Mouse (Mus musculus) forelimb bud, embryonic 11.5 days (tissue): Measurements from ENCODE around the gene Olfr1408.

ENCODE experiments used
- DNase-seq: peaks from one replicate; pipeline ENCODE4 v3.0.0-alpha.2; 2012; ENCODE audit warnings: low read depth, low spot score

The Olfr1408 gene

GRCm38 (mm10) chr1:173137274-173137673, at the start of gene Olfr1408:
TSS of gene Olfr1408 (minus strand) at chr1:173137374.
- no peak for DNase-seq

DNA sequence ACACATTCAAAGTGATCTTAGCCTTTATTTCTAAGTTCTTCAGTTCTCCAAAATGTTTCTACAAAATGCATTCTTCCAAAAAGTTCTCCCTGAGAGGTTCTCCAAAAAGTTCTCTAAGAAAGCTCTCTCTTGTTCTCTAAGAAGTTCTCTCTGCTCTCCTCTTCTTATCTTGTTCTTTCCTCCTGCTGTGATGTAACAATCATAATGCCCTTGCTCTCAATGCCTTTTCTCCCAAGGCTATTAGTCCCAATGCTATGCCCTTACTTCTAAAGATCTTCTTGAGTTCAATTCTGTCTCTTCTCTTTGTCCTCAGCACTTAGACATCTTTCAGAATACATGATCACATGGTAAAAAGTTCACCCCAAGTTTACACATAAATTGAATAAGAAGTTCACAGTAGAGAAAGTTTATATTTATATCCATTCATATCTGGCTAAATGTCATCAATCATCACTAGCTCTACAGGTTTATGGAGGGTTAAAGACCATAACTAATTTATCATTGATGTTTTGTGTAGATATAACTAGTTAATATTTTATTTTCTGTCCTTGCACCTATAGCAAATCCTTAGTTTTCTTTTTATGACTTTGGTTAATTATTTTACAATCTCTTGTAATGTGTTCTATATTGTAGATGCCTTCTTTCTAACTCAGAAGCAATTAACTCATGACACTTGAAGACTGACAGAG, 37.1 kb upstream of the Olfr1408 start:
- DNase-seq, result no peak
